Mouse (Mus musculus) testis, adult 2 months (tissue): ENCODE results near the gene 6430571L13Rik.

ENCODE experiments used
- CTCF ChIP-seq: fragments of 200-500 bp; IDR thresholded peaks from 2 replicates; pipeline ENCODE4 v1.5.1; 2012; ENCODE audit warnings: low read depth, mild to moderate bottlenecking, inconsistent platforms, low read length, moderate library complexity; ENCODE audit not compliant: control insufficient read depth, insufficient read depth, insufficient replicate concordance
- POLR2A ChIP-seq: fragments of 200-500 bp; IDR thresholded peaks from 2 replicates; pipeline ENCODE4 v1.6.1; 2012; ENCODE audit warnings: low read depth, mild to moderate bottlenecking, inconsistent platforms, low read length, moderate library complexity; ENCODE audit not compliant: control insufficient read depth

- TF ChIP-seq POLR2A (no peak), CTCF (no peak)
These were observed 24.6 kb upstream of the 6430571L13Rik start for GRCm38 (mm10) chr9:107315791-107316190.
